Mouse (Mus musculus): ENCODE measurements around the gene Nav1.

Nav1 gene

GRCm38 (mm10) chr1:135515633-135516238 is 91.4 kb downstream of the Nav1 start:
- no peak for DNase-seq (ENCODE audit: low spot score)

- no peak for DNase-seq (ENCODE audit: low spot score)
Observed at GRCm38 (mm10) chr1:135514913-135515632, 92.0 kb downstream of the Nav1 start.

GRCm38 (mm10) chr1:135514046-135514445 is 93.0 kb downstream of the Nav1 start:
- no peak for DNase-seq (ENCODE audit: low spot score)

- DNase-seq (ENCODE audit: low spot score): no peak
Observed at GRCm38 (mm10) chr1:135513464-135513863, 93.6 kb downstream of the Nav1 start.

- peak; percentile 45 for DNase-seq (ENCODE audit: low spot score)
Observed at GRCm38 (mm10) chr1:135510346-135510977, 96.6 kb downstream of the Nav1 start.

GRCm38 (mm10) chr1:135509145-135510084 is 97.7 kb downstream of the Nav1 start:
- DNase-seq (ENCODE audit: low spot score): no peak

- no peak for DNase-seq (ENCODE audit: low spot score)
Observed at GRCm38 (mm10) chr1:135508349-135508634, 98.8 kb downstream of the Nav1 start.

- no peak for DNase-seq (ENCODE audit: low spot score)
Observed at GRCm38 (mm10) chr1:135507572-135508348, 99.3 kb downstream of the Nav1 start.

GRCm38 (mm10) chr1:135505499-135505898 is 101.6 kb downstream of the Nav1 start:
- no peak for DNase-seq (ENCODE audit: low spot score)

- DNase-seq (ENCODE audit: low spot score): no peak
Observed at GRCm38 (mm10) chr1:135503436-135503835, 103.7 kb downstream of the Nav1 start.

GRCm38 (mm10) chr1:135502750-135503149 is 104.3 kb downstream of the Nav1 start:
- DNase-seq (ENCODE audit: low spot score): no peak

GRCm38 (mm10) chr1:135502135-135502534 is 105.0 kb downstream of the Nav1 start:
- DNase-seq (ENCODE audit: low spot score): no peak

GRCm38 (mm10) chr1:135498455-135499358 is 108.4 kb downstream of the Nav1 start:
- no peak for DNase-seq (ENCODE audit: low spot score)

- DNase-seq (ENCODE audit: low spot score): no peak
Observed at GRCm38 (mm10) chr1:135495048-135495447, 112.0 kb downstream of the Nav1 start.

GRCm38 (mm10) chr1:135493862-135494261 is 113.2 kb downstream of the Nav1 start:
- no peak for DNase-seq (ENCODE audit: low spot score)

GRCm38 (mm10) chr1:135492406-135492805 is 114.7 kb downstream of the Nav1 start:
- no peak for DNase-seq (ENCODE audit: low spot score)

- DNase-seq (ENCODE audit: low spot score): no peak
Observed at GRCm38 (mm10) chr1:135490931-135491666, 116.0 kb downstream of the Nav1 start.

GRCm38 (mm10) chr1:135488879-135489278 is 118.2 kb downstream of the Nav1 start:
- no peak for DNase-seq (ENCODE audit: low spot score)

- no peak for DNase-seq (ENCODE audit: low spot score)
Observed at GRCm38 (mm10) chr1:135485179-135485578, 121.9 kb downstream of the Nav1 start.

Data from urinary bladder, postnatal 25 days (tissue).